ENCODE assay signal across 12 mouse cellular contexts in the genomic region with DNA sequence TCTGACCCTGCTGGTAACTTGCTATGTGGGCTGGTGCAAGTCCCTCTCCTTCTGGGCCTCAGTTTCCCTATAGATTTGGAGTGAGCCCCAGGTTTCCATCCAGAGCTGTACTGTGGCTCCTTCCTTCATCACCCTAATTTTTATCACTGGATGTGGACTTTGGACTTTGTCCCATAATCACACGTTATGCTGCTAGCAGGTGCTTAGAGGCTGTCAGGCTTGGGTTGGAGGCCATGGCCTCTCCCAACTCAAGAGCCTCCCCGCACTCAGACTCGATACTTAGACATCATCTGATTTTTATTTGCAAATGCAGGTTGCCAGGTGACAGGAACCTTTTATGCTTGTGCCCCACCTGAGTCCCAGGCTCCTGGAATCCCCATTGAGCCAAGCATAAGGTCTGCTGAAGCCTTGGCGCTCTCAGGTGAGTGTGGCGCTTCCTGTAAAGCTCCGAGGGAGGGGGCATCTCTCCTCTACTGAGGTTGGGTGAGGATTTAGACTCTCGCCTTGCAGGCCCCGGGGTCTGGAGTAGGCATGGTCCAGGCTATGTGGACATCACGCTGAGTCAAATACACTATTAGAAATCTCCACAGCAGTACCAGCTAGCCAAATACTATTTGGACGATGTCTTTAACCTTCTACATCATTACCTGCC.
"Had no signal": no experiment of that assay in that cellular context is flagged by ENCODE, and none has a peak within 500 bp of the region (broad histone marks: within the 10 kb centered on the region; RNA-seq: fewer than 3 reads in every experiment).

No protein-coding gene starts in this region.

- H3K4me2 ChIP-seq: limb, embryonic 13.5 days; midbrain, embryonic 12.5 days; neural tube, embryonic 13.5 days had no signal

- H3K27ac ChIP-seq: left cerebral cortex, adult 2 months; limb, embryonic 13.5 days; liver, embryonic 14.5 days; midbrain, embryonic 12.5 days; neural tube, embryonic 13.5 days had no signal

- H3K9me3 ChIP-seq: limb, embryonic 13.5 days; midbrain, embryonic 12.5 days; neural tube, embryonic 13.5 days had no signal

- ATAC-seq: midbrain, embryonic 16.5 days had no signal

- DNase-seq: kidney, adult 8-10 months; kidney, postnatal 25 days; lung, adult 18-20 months; retina, postnatal 1 day; right cerebral cortex, postnatal 4 days; thymus, postnatal 14 days had no signal

- H3K4me3 ChIP-seq: left cerebral cortex, adult 2 months; limb, embryonic 13.5 days; midbrain, embryonic 12.5 days; neural tube, embryonic 13.5 days had no signal

- H3K9ac ChIP-seq: limb, embryonic 13.5 days; liver, embryonic 14.5 days; midbrain, embryonic 12.5 days; neural tube, embryonic 13.5 days had no signal

- H3K36me3 ChIP-seq: limb, embryonic 13.5 days; midbrain, embryonic 12.5 days; neural tube, embryonic 13.5 days had no signal
